Mouse (Mus musculus) spleen, adult 2 months (tissue): ENCODE measurements around the gene Abca13. TPM values are rescaled to one million over a fixed set of nuclear protein-coding genes. Genes with fewer than 3 reads are reported as not detected.

ENCODE experiments used
- DNase-seq, 2 experiments: peaks; one replicate each; pipeline versions ENCODE4 v3.0.0 to v3.0.0-alpha.2; 2012 to 2021; ENCODE audit warnings: low spot score in 2 of 2, low read depth in 1 of 2
- H3K27ac ChIP-seq: fragments of 200-500 bp; 2 replicates; pipeline ENCODE4 v1.5.1; 2012; ENCODE audit warnings: low read length, inconsistent platforms; ENCODE audit not compliant: insufficient read depth
- H3K27me3 ChIP-seq: fragments of 200-500 bp; 2 replicates; pipeline ENCODE4 v1.6.1; 2012; ENCODE audit warnings: mild to moderate bottlenecking, moderate library complexity, low read length, inconsistent platforms; ENCODE audit not compliant: control insufficient read depth, insufficient read depth
- H3K36me3 ChIP-seq: fragments of 200-500 bp; 2 replicates; pipeline ENCODE4 v1.6.1; 2012; ENCODE audit warnings: mild to moderate bottlenecking, low read length, inconsistent platforms; ENCODE audit not compliant: control insufficient read depth, insufficient read depth
- H3K4me1 ChIP-seq: fragments of 200-500 bp; 2 replicates; pipeline ENCODE4 v1.6.1; 2011; ENCODE audit warnings: inconsistent platforms; ENCODE audit not compliant: control insufficient read depth, insufficient read depth, insufficient read length
- H3K4me3 ChIP-seq: fragments of 200-500 bp; 2 replicates; pipeline ENCODE4 v1.5.1; 2011; ENCODE audit warnings: mild to moderate bottlenecking, inconsistent platforms; ENCODE audit not compliant: insufficient read depth, insufficient read length; ENCODE audit errors: extremely low read depth
- CTCF ChIP-seq: fragments of 200-500 bp; IDR thresholded peaks from 2 replicates; pipeline ENCODE4 v1.5.1; 2011; ENCODE audit warnings: mild to moderate bottlenecking, inconsistent platforms; ENCODE audit not compliant: insufficient read depth, insufficient read length, insufficient replicate concordance; ENCODE audit errors: extremely low read depth
- POLR2A ChIP-seq: fragments of 200-500 bp; IDR thresholded peaks from 2 replicates; pipeline ENCODE4 v1.6.1; 2011; ENCODE audit warnings: low read depth, low read length, inconsistent platforms
- WGBS: fragments of 180-500 bp; shearing (Covaris S2); methylation state at CpG from one replicate; pipeline ENCODE4 v1.1.7; 2018; 5-methylcytosine and 5-hydroxymethylcytosine counted together
- polyA plus RNA-seq: library from polyadenylated mRNA; depleted of rRNA; stranded (reverse); fragments of >200 nt; gene quantifications from 2 replicates; pipeline ENCODE4 v1.2.3, GENCODE M21; 2012

The Abca13 gene
- polyA plus RNA-seq, 1 experiment, result 0.05 TPM

GRCm38 (mm10) chr11:9528556-9528955 lies 336.8 kb downstream of the Abca13 start:
- DNase-seq, result no peak
- Histone ChIP-seq H3K4me3 (no peak overlapping the region), H3K27me3 (no peaks in the 10 kb centered on the region), H3K4me1 (no peaks in the 10 kb centered on the region), H3K36me3 (no peaks in the 10 kb centered on the region), H3K27ac (no peak overlapping the region)
- TF ChIP-seq CTCF, result no peak
- TF ChIP-seq POLR2A, result no peak
- 72% methylated on average over 3 of the region's 3 CpGs for WGBS

DNA sequence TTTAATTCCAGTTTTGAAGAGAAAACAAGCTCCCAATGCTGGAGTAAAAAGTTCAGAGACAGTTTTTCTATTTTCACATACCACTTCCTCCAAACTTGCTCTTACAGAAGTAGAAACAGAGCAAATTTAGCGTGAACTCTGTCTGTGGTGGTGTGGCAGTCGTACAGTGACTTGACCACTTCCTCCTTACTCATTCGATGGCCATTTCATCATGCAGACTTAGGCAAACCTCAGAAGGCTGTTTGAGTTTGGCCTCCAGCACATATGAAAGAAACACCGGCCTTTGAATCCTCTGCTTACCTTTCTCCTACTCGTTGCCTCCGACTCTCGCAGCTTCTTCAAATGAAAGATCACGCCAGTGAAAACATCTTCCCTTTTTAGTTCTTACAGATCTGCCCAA lies 340.0 kb downstream of the Abca13 start:
- WGBS, result 10% methylated on average over 8 of the region's 8 CpGs
- H3K27me3 ChIP-seq, result no peaks in the 10 kb centered on the region
- TF ChIP-seq CTCF (no peak), POLR2A (no peak)

DNA sequence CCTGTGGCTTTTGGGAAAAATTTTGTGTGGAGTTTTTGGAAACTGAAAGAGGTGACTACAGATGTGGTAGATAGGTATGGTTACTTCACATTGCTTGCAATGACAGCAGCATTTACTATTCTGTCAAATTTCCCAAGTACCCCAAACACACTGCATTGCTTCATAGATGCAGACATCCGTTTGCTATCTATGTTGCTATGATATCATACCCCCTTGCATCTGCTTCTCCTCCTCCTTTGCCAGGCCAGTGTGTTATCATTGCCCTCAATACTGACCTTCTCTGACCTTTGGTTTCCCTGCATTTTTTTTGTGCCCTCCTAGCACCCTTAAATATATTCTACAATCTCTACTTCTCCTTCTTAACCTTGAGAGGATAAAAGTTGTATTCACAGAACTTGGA lies 341.4 kb downstream of the Abca13 start:
- Histone ChIP-seq H3K4me1 (no peaks in the 10 kb centered on the region), H3K27ac (no peak overlapping the region), H3K4me3 (no peak overlapping the region), H3K27me3 (no peaks in the 10 kb centered on the region), H3K36me3 (no peaks in the 10 kb centered on the region)
- 80% methylated on average over 1 of the region's 1 CpGs for WGBS
- TF ChIP-seq POLR2A, result no peak
- TF ChIP-seq CTCF, result no peak
- no peak for DNase-seq

More for the DNA sequence above, 340.0 kb downstream of the Abca13 start:
- Histone ChIP-seq H3K4me1 (no peaks in the 10 kb centered on the region), H3K36me3 (no peaks in the 10 kb centered on the region), H3K4me3 (no peak overlapping the region), H3K27ac (no peak overlapping the region)
- DNase-seq, result no peak

- 69% methylated on average over 1 of the region's 1 CpGs for WGBS
- Histone ChIP-seq H3K36me3 (no peaks in the 10 kb centered on the region), H3K4me3 (no peak overlapping the region), H3K27me3 (no peaks in the 10 kb centered on the region), H3K27ac (no peak overlapping the region), H3K4me1 (no peaks in the 10 kb centered on the region)
- TF ChIP-seq POLR2A (no peak), CTCF (no peak)
- no peak for DNase-seq
Observed at GRCm38 (mm10) chr11:9533658-9534202, 342.0 kb downstream of the Abca13 start.

DNA sequence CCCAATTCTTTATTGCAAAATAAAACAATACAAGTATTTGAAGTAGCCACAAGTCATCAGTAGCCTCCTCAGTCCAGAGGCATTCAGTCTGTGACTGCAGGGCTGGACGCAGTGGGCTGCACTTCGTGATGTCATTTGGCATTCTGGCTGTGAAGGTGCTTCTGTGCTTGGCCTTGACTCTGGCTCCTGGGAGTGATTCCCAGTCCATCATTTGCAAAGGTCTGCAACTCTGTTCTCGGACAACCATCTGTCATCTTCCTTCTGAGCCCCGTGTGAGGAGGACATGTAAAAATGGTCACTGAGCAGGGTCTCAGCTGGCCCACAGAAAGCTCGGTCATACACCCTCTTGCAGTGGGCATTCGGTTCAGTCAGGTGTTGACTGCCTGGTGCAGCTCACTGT lies 345.1 kb downstream of the Abca13 start:
- Histone ChIP-seq H3K36me3 (no peaks in the 10 kb centered on the region), H3K4me1 (no peaks in the 10 kb centered on the region), H3K27ac (no peak overlapping the region), H3K4me3 (no peak overlapping the region), H3K27me3 (no peaks in the 10 kb centered on the region)
- 82% methylated on average over 6 of the region's 6 CpGs for WGBS
- no peak for DNase-seq
- TF ChIP-seq POLR2A (no peak), CTCF (no peak)

GRCm38 (mm10) chr11:9538328-9538727 lies 346.6 kb downstream of the Abca13 start:
- Histone ChIP-seq H3K4me1 (no peaks in the 10 kb centered on the region), H3K36me3 (no peaks in the 10 kb centered on the region), H3K27me3 (no peaks in the 10 kb centered on the region), H3K27ac (no peak overlapping the region), H3K4me3 (no peak overlapping the region)
- 86% methylated on average over 1 of the region's 1 CpGs for WGBS
- TF ChIP-seq POLR2A, result no peak
- TF ChIP-seq CTCF, result no peak
- DNase-seq, result no peak

DNA sequence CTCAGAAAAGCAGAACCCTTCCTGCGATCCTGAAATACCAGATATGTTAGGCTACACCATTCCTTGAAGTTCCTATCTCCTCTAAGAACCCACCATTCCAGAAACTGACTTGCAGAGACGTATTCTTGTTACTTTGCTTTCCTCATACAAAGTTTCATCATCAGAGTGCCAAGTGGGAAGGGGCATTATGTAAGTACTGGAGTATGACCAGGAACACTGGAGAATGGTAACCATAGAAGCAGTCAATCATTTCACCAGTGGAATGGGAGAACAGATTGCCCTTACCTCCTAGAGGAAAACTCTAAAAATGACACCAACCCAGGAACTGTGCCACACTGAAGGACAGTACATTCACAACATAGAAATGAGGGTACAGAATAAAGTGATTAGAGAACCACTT lies 368.3 kb downstream of the Abca13 start:
- TF ChIP-seq CTCF, result no peak
- TF ChIP-seq POLR2A, result no peak
- Histone ChIP-seq H3K4me1 (no peaks in the 10 kb centered on the region), H3K36me3 (no peaks in the 10 kb centered on the region), H3K4me3 (no peak overlapping the region), H3K27ac (no peak overlapping the region), H3K27me3 (no peaks in the 10 kb centered on the region)
- 85% methylated on average over 2 of the region's 2 CpGs for WGBS
- DNase-seq, result no peak
